Mouse (Mus musculus) liver, adult 2 months (tissue): ENCODE results near the gene Snapc4. TPM values are rescaled to one million over a fixed set of nuclear protein-coding genes. Genes with fewer than 3 reads are reported as not detected.

ENCODE experiments used
- DNase-seq: peaks from one replicate; pipeline ENCODE4 v3.0.0-alpha.2; 2011; ENCODE audit warnings: low read depth, low spot score; ENCODE audit errors: extremely low read depth
- H3K27ac ChIP-seq: fragments of 200-500 bp; replicated peaks from 2 replicates; pipeline ENCODE4 v1.5.1; 2012; ENCODE audit warnings: low read depth, mild to moderate bottlenecking, control low read depth, inconsistent platforms, low read length; ENCODE audit not compliant: insufficient read depth
- H3K27me3 ChIP-seq: fragments of 200-500 bp; 2 replicates; pipeline ENCODE4 v1.6.1; 2012; ENCODE audit warnings: mild to moderate bottlenecking, moderate library complexity, low read length, inconsistent platforms; ENCODE audit not compliant: control insufficient read depth, insufficient read depth
- H3K36me3 ChIP-seq: fragments of 200-500 bp; 2 replicates; pipeline ENCODE4 v1.6.1; 2012; ENCODE audit warnings: low read length, inconsistent platforms; ENCODE audit not compliant: control insufficient read depth, insufficient read depth
- H3K4me1 ChIP-seq: fragments of 200-500 bp; 2 replicates; pipeline ENCODE4 v1.6.1; 2011; ENCODE audit warnings: low read length; ENCODE audit not compliant: control insufficient read depth, insufficient read depth
- H3K4me3 ChIP-seq: fragments of 200-500 bp; 2 replicates; pipeline ENCODE4 v1.5.1; 2011; ENCODE audit warnings: low read depth, mild to moderate bottlenecking, control low read depth, low read length, moderate library complexity; ENCODE audit not compliant: insufficient read depth
- H3K79me2 ChIP-seq: fragments of 200-500 bp; 2 replicates; pipeline ENCODE4 v1.6.1; 2012; ENCODE audit warnings: inconsistent platforms, mild to moderate bottlenecking, low read length, moderate library complexity; ENCODE audit not compliant: control insufficient read depth, insufficient read depth
- H3K9ac ChIP-seq: fragments of 200-500 bp; 2 replicates; pipeline ENCODE4 v1.6.1; 2012; ENCODE audit warnings: low read depth, mild to moderate bottlenecking, control low read depth, inconsistent platforms, low read length
- CTCF ChIP-seq: fragments of 200-500 bp; IDR thresholded peaks from 2 replicates; pipeline ENCODE4 v1.5.1; 2011; ENCODE audit warnings: low read depth, low read length, control low read depth
- POLR2A ChIP-seq: fragments of 200-500 bp; IDR thresholded peaks from 2 replicates; pipeline ENCODE4 v1.6.1; 2011; ENCODE audit warnings: low read length, control low read depth; ENCODE audit not compliant: insufficient read depth; ENCODE audit errors: extremely low read depth
- WGBS: fragments of 180-500 bp; shearing (Covaris S2); methylation state at CpG from one replicate; pipeline ENCODE4 v1.1.7; 2018; 5-methylcytosine and 5-hydroxymethylcytosine counted together
- polyA plus RNA-seq: library from polyadenylated mRNA; depleted of rRNA; stranded (reverse); fragments of >200 nt; gene quantifications from 2 replicates; pipeline ENCODE4 v1.2.3, GENCODE M21; 2012
- total RNA-seq: library from RNA; depleted of rRNA; stranded (reverse); fragments of >200 nt; gene quantifications from 2 replicates; pipeline ENCODE4 v1.2.3, GENCODE M21; 2014

Gene Snapc4
- total and polyA plus RNA-seq, 2 experiments, result 7.5 to 14.3 TPM

DNA sequence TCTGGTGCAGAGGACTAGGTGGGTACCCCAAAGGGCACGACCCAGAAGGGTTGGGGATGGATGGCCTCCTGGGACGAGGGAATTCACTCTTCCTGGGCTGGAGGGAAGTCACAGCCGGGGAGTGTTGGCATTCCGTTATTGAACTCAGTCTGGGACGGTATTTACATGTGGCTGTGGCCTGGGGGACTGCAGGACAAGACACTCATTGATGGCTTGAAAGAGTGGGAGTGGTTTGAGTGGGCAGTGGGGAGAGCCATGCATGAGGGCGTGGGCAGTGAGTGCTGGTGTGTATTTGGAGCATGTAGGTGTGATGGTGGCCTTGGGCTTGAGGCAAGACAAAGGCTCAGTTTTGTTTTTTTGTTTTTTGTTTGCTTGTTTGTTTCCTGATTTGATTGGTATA, 49.8 kb downstream of the Snapc4 start:
- no peak for DNase-seq
- Histone ChIP-seq H3K27me3 (no peaks in the 10 kb centered on the region), H3K4me1 (no peaks in the 10 kb centered on the region), H3K36me3 (no peaks in the 10 kb centered on the region), H3K27ac (no peak overlapping the region), H3K79me2 (no peaks in the 10 kb centered on the region), H3K4me3 (no peak overlapping the region), H3K9ac (no peak overlapping the region)
- TF ChIP-seq CTCF (no peak), POLR2A (no peak)
- 82% methylated on average over 6 of the region's 6 CpGs for WGBS

DNA sequence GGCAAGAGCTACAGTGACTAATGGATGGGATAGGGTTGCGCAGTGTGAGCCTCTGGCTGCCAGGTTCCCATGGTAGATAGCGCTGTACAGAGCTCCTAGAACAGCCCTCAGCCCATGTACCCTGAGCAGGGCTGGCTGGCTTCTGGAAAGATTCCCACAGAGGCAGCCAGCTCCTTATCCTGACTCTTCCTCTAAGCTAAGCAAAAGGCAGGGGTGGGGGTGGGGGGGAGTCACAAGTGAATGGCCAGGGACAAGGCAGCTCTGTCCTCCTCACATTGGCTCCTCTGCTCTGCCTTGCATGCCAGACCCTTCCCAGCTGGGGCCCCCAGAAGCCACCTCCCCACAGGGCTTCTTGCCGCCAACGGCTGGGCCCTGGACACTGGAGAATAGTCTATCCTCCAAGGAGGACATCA, 50.4 kb downstream of the Snapc4 start:
- Histone ChIP-seq H3K27ac (peak overlapping the region; percentile 22; the same call in 1 of the 2 replicates), H3K79me2 (no peaks in the 10 kb centered on the region), H3K9ac (peak overlapping the region; percentile 8; the same call in 1 of the 2 replicates), H3K4me3 (no peak overlapping the region), H3K36me3 (no peaks in the 10 kb centered on the region), H3K4me1 (no peaks in the 10 kb centered on the region), H3K27me3 (no peaks in the 10 kb centered on the region)
- no peak for TF ChIP-seq POLR2A
- no peak for TF ChIP-seq CTCF
- 92% methylated on average over 4 of the region's 4 CpGs for WGBS
- DNase-seq, result no peak

DNA sequence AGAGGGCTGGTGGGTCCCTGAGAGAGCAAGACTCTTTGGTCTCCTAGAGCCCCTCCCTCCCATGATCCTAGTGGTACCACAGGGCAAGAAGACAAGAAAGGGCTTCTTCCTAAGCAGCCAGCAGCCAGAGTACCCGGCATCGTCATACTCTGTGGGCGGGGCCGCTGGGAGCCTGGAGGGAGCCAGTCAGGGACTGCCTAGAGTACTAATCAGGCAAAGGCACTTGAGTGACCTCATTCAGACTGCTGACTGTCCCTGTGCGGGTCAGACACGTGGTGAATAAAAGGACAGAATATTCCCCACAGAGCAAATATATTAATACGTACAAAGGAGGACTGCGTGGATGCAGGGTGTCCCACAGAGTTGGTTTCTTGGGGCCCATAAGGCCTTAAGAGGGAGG, 51.1 kb downstream of the Snapc4 start:
- no peaks in the 10 kb centered on the region for H3K4me1 ChIP-seq
- WGBS, result 78% methylated on average over 8 of the region's 8 CpGs
- H3K27ac ChIP-seq, result no peak overlapping the region; the same call in 1 of the 2 replicates
- no peaks in the 10 kb centered on the region for H3K27me3 ChIP-seq
- H3K9ac ChIP-seq, result no peak overlapping the region
- H3K79me2 ChIP-seq, result no peaks in the 10 kb centered on the region
- no peak overlapping the region for H3K4me3 ChIP-seq
- TF ChIP-seq POLR2A (no peak), CTCF (no peak)
- no peaks in the 10 kb centered on the region for H3K36me3 ChIP-seq
- DNase-seq, result no peak

DNA sequence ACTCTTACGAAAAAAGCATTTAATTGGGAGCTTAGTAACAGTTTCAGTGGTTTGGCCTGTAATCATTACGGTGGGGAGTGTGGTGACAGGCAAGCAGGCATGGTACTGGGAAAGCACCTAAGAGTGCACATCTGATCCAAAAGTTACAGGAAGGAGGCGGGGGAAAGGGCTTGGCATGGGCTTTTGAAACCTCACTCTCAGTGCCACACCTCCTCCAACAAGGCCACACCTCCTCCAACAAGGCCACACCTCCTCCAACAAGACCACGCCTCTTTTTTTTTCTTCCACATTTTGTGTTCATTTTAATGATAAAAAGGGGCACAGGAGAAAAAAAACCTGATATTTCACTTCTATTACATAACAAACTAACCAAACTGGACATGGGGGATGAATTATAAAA, 52.6 kb downstream of the Snapc4 start:
- Histone ChIP-seq H3K27ac (no peak overlapping the region), H3K9ac (no peak overlapping the region), H3K4me1 (no peaks in the 10 kb centered on the region), H3K79me2 (no peaks in the 10 kb centered on the region), H3K4me3 (no peak overlapping the region), H3K27me3 (no peaks in the 10 kb centered on the region), H3K36me3 (no peaks in the 10 kb centered on the region)
- DNase-seq, result peak; percentile 68
- 67% methylated on average over 4 of the region's 4 CpGs for WGBS
- TF ChIP-seq POLR2A (no peak), CTCF (no peak)

DNA sequence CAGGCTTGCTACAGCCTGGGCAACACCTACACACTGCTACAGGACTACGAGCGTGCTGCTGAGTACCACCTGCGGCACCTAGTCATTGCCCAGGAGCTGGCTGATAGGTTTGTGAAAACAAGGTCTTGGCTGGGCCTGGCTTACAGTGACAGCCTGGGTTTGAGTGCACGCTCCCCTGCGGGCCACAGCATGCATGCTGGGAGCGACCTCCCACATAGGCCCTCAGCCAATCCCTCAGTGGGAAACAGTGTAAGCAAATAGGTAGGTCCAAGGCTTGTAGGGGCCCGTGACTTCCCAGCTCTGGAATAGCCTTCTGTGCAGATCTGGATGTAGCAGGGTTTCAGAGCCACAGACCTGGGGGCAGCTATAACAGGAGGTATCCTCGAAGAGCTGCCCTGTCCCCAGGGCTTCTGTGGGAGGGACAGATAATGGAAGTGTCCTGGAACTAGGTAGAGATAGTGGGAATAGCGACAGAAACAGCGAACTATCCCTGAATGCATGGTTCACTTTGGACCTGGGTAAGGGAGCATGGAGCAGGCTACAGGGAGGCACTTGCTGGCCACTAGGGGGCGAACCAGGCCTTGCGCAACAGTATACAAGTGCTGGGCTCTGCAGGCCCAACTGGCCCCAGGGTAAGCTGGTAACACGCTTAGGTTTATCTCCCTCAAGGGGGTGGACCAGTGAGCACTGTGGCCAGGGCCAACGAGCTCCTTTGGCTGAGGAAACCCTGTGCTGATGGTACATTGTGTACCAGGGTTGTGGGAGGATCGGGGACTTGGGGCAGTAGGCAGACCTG, 54.9 kb downstream of the Snapc4 start:
- Histone ChIP-seq H3K4me3 (no peak overlapping the region), H3K27ac (no peak overlapping the region), H3K79me2 (no peaks in the 10 kb centered on the region), H3K27me3 (no peaks in the 10 kb centered on the region), H3K9ac (no peak overlapping the region), H3K36me3 (no peaks in the 10 kb centered on the region), H3K4me1 (no peaks in the 10 kb centered on the region)
- peak; percentile 98 for TF ChIP-seq CTCF
- TF ChIP-seq POLR2A, result no peak
- WGBS, result 57% methylated on average over 15 of the region's 15 CpGs
- DNase-seq, result peak; percentile 67

DNA sequence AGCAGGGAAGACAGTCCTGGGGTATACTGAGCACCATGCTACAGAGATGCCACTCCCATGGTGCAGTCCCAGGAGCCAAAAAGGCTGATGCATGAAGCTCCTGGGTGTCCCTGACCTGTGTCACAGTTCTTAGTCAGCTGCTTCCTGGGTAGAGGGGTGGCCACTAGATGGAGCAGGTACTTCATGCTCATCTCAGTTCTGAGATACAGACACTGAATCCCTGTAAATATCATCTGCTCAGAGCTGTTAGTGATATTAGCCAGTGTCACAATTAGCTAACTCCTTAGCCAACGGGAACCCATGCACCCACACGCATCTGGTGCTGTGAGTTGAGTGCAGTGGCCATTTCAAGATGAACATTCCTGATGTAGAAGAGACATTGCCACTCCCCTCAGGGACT, 55.5 kb downstream of the Snapc4 start:
- 79% methylated on average over 2 of the region's 2 CpGs for WGBS
- peak; percentile 39 for DNase-seq
- Histone ChIP-seq H3K27ac (no peak overlapping the region), H3K4me3 (no peak overlapping the region), H3K4me1 (no peaks in the 10 kb centered on the region), H3K27me3 (no peaks in the 10 kb centered on the region), H3K9ac (no peak overlapping the region), H3K36me3 (no peaks in the 10 kb centered on the region), H3K79me2 (no peaks in the 10 kb centered on the region)
- no peak; the same call in 1 of the 2 replicates for TF ChIP-seq CTCF
- no peak for TF ChIP-seq POLR2A
